Mouse (Mus musculus) left cerebral cortex, postnatal 14 days (tissue): ENCODE data around the gene Dmp1. TPM values are rescaled to one million over a fixed set of nuclear protein-coding genes. Genes with fewer than 3 reads are reported as not detected.

ENCODE experiments used
- DNase-seq, 2 experiments: peaks; one replicate each; pipeline ENCODE4 v3.0.0; 2021 to 2022; ENCODE audit warnings: low spot score in 2 of 2, mixed read lengths in 1 of 2
- intact Hi-C: fragments of 180-260 bp; cut with DNase I; formaldehyde crosslinking; loops from one replicate; pipeline ENCODE4 v1.15.1; 2025
- total RNA-seq, 2 experiments: library from RNA; stranded (reverse); gene quantifications; 2 replicates each; pipeline ENCODE4 v1.2.3; 2021

Gene Dmp1
- total RNA-seq, 2 experiments from 2014 or later: 0.99 to 1.2 TPM

GRCm38 (mm10) chr5:104251811-104252210 lies 49.4 kb downstream of the Dmp1 start:
- intact Hi-C loops: no loop called here
- DNase-seq: no peak

- intact Hi-C loops: no loop called here
- no peak for DNase-seq
Observed at GRCm38 (mm10) chr5:104256585-104256984, 54.2 kb downstream of the Dmp1 start.

- no peak for DNase-seq
- intact Hi-C loops: no loop called here
Observed at GRCm38 (mm10) chr5:104261908-104262461, 59.6 kb downstream of the Dmp1 start.

GRCm38 (mm10) chr5:104263014-104263776 lies 60.8 kb downstream of the Dmp1 start:
- DNase-seq: no peak
- intact Hi-C loops: no loop called here

Other genes with a start within 250 kb of the Dmp1 start
- gene Hsd17b13, start 225.2 kb upstream of the Dmp1 start, total RNA-seq: 1 to 10 TPM; 1.4 to 2.4 TPM
- gene Hsd17b11, start 180.7 kb upstream of the Dmp1 start, total RNA-seq: 10 to 100 TPM; 30.3 to 32.4 TPM
- gene Nudt9, start 156.3 kb upstream of the Dmp1 start, total RNA-seq: 10 to 100 TPM; 56.4 to 61.9 TPM
- gene Gm17660, start 125.0 kb upstream of the Dmp1 start, total RNA-seq: not detected
- gene Sparcl1, start 88.9 kb upstream of the Dmp1 start, total RNA-seq: 1,000 to 10,000 TPM; 1,229 to 1,307 TPM
- under 1 TPM in 1 of 2 experiments, not detected in 1; 0.07 TPM for gene Dspp, start 31.9 kb upstream of the Dmp1 start, total RNA-seq
- under 1 TPM; 0.29 to 0.32 TPM for gene Ibsp, start 96.6 kb downstream of the Dmp1 start, total RNA-seq
- gene Mepe, start 122.7 kb downstream of the Dmp1 start, total RNA-seq: not detected
- 1 to 10 TPM; 7.5 TPM for gene Spp1, start 232.5 kb downstream of the Dmp1 start, total RNA-seq